Mouse (Mus musculus) heart, embryonic 15.5 days (tissue): Measurements from ENCODE around the gene Rbms3. TPM values are rescaled to one million over a fixed set of nuclear protein-coding genes. Genes with fewer than 3 reads are reported as not detected.
A peak's percentile ranks its signal among the peaks of the same experiment; 100 is the strongest.

Source experiments
- ATAC-seq: fragments of 200-750 bp; cut with Nextera tagmentation; replicated peaks from 2 replicates; pipeline ENCODE4 v1.8.0; 2017; ENCODE audit warnings: low read depth, moderate TSS enrichment; ENCODE audit not compliant: insufficient number of reproducible peaks, insufficient read depth, low FRiP score
- H3K27ac ChIP-seq: fragments of 300-500 bp; sonication (generic); 2 replicates; pipeline ENCODE4 v1.5.1; 2015; ENCODE audit warnings: mild to moderate bottlenecking, inconsistent platforms
- H3K27me3 ChIP-seq: fragments of 300-500 bp; sonication (generic); 2 replicates; pipeline ENCODE4 v1.6.1; 2015; ENCODE audit warnings: inconsistent platforms
- H3K36me3 ChIP-seq: fragments of 300-500 bp; sonication (generic); 2 replicates; pipeline ENCODE4 v1.6.1; 2015; ENCODE audit warnings: mild to moderate bottlenecking, inconsistent platforms
- H3K4me1 ChIP-seq: fragments of 300-500 bp; sonication (generic); replicated peaks from 2 replicates; pipeline ENCODE4 v1.6.1; 2015; ENCODE audit warnings: inconsistent platforms
- H3K4me2 ChIP-seq: fragments of 300-500 bp; sonication (generic); 2 replicates; pipeline ENCODE4 v1.6.1; 2015; ENCODE audit warnings: inconsistent platforms, mild to moderate bottlenecking, moderate library complexity
- H3K4me3 ChIP-seq: fragments of 300-500 bp; sonication (generic); 2 replicates; pipeline ENCODE4 v1.5.1; 2015; ENCODE audit warnings: mild to moderate bottlenecking, inconsistent platforms
- H3K9ac ChIP-seq: fragments of 300-500 bp; sonication (generic); 2 replicates; pipeline ENCODE4 v1.6.1; 2015; ENCODE audit warnings: mild to moderate bottlenecking, inconsistent platforms
- H3K9me3 ChIP-seq: fragments of 300-500 bp; sonication (generic); replicated peaks from 2 replicates; pipeline ENCODE4 v1.6.1; 2016; ENCODE audit warnings: inconsistent platforms
- WGBS: fragments of 180-500 bp; shearing (Covaris S2); methylation state at CpG from one replicate; pipeline ENCODE4 v1.1.7; 2015; ENCODE audit warnings: mixed read lengths; 5-methylcytosine and 5-hydroxymethylcytosine counted together
- polyA plus RNA-seq: library from polyadenylated mRNA; unstranded; fragments of >200 nt; fragmentation: Nextera tagmentation; extraction: Ambion mirVana; gene quantifications from 2 replicates; pipeline ENCODE4 v1.2.1, GENCODE M21; 2015

The Rbms3 gene
- polyA plus RNA-seq, 1 experiment from 2014 or later: 36.5 TPM

DNA sequence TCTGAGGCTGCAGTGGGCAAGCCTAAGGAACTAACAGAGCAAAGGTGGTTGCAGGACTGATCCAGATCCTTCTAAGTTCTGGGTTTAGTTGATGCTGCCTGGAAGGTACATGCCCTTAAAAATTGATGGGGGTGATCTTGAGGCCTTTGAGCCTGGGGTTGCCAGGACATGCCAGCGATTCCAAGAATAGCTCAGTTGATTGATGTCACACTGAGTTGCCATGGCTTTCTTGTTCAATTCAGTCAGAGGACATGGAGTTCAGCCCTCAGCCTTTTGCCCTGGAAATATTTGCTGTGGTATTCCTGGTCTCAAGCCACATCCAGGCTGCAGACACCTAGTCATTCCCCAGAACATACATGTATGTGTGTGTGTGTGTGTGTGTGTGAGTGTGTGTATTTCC, 927.1 kb downstream of the Rbms3 start:
- H3K9ac ChIP-seq: no peak overlapping the region

GRCm38 (mm10) chr9:116701511-116702179, 928.1 kb downstream of the Rbms3 start:
- WGBS: 22% methylated on average over 11 of the region's 11 CpGs
- Histone ChIP-seq H3K4me2 (no peak overlapping the region), H3K4me3 (no peak overlapping the region), H3K27ac (peak overlapping the region; percentile 50), H3K9ac (no peak overlapping the region), H3K36me3 (no peaks in the 10 kb centered on the region), H3K27me3 (no peaks in the 10 kb centered on the region), H3K4me1 (peaks cover 17% of the 10 kb centered on the region), H3K9me3 (no peaks in the 10 kb centered on the region)
- no peak for ATAC-seq

More for the DNA sequence above, 927.1 kb downstream of the Rbms3 start:
- no peak for ATAC-seq
- no peaks in the 10 kb centered on the region for H3K36me3 ChIP-seq
- peaks cover 17% of the 10 kb centered on the region for H3K4me1 ChIP-seq
- WGBS: 35% methylated on average over 1 of the region's 1 CpGs
- no peak overlapping the region for H3K4me2 ChIP-seq
- H3K4me3 ChIP-seq: no peak overlapping the region
- no peak overlapping the region; the same call in 1 of the 2 replicates for H3K27ac ChIP-seq
- no peaks in the 10 kb centered on the region for H3K27me3 ChIP-seq
- no peaks in the 10 kb centered on the region for H3K9me3 ChIP-seq

- H3K27me3 ChIP-seq: no peaks in the 10 kb centered on the region
- H3K4me3 ChIP-seq: no peak overlapping the region
- WGBS: 79% methylated on average over 4 of the region's 4 CpGs
- no peak for ATAC-seq
- H3K36me3 ChIP-seq: no peaks in the 10 kb centered on the region
- H3K4me1 ChIP-seq: no peaks in the 10 kb centered on the region
- no peak overlapping the region for H3K4me2 ChIP-seq
- no peak overlapping the region for H3K27ac ChIP-seq
- H3K9ac ChIP-seq: no peak overlapping the region
- H3K9me3 ChIP-seq: no peaks in the 10 kb centered on the region
Observed at GRCm38 (mm10) chr9:116688615-116689014, 941.1 kb downstream of the Rbms3 start.

GRCm38 (mm10) chr9:116677142-116677541, 952.6 kb downstream of the Rbms3 start:
- ATAC-seq: peak; percentile 63
- no peak overlapping the region for H3K9ac ChIP-seq
- WGBS: 30% methylated on average over 4 of the region's 4 CpGs
- H3K27ac ChIP-seq: peak overlapping the region; percentile 85
- peaks cover 23% of the 10 kb centered on the region for H3K4me1 ChIP-seq
- no peaks in the 10 kb centered on the region for H3K27me3 ChIP-seq
- H3K4me2 ChIP-seq: no peak overlapping the region
- no peak overlapping the region for H3K4me3 ChIP-seq
- H3K9me3 ChIP-seq: no peaks in the 10 kb centered on the region
- H3K36me3 ChIP-seq: 0 out of 2 replicates have a peak, but pooled peaks cover 3% of the 10 kb centered on the region

- Histone ChIP-seq H3K27ac (peak overlapping the region; percentile 85), H3K9me3 (no peaks in the 10 kb centered on the region), H3K9ac (no peak overlapping the region), H3K4me3 (no peak overlapping the region), H3K4me2 (no peak overlapping the region), H3K36me3 (0 out of 2 replicates have a peak, but pooled peaks cover 3% of the 10 kb centered on the region), H3K4me1 (peaks cover 23% of the 10 kb centered on the region), H3K27me3 (no peaks in the 10 kb centered on the region)
- ATAC-seq: peak; percentile 73
- WGBS: 22% methylated on average over 2 of the region's 2 CpGs
Observed at GRCm38 (mm10) chr9:116676445-116676844, 953.3 kb downstream of the Rbms3 start.

GRCm38 (mm10) chr9:116674191-116674590, 955.5 kb downstream of the Rbms3 start:
- no peak overlapping the region for H3K9ac ChIP-seq
- peaks cover 23% of the 10 kb centered on the region for H3K4me1 ChIP-seq
- no peak overlapping the region for H3K4me3 ChIP-seq
- no peak overlapping the region for H3K4me2 ChIP-seq
- no peaks in the 10 kb centered on the region for H3K27me3 ChIP-seq
- WGBS: 59% methylated on average over 4 of the region's 4 CpGs
- H3K9me3 ChIP-seq: no peaks in the 10 kb centered on the region
- H3K36me3 ChIP-seq: no peaks in the 10 kb centered on the region
- no peak overlapping the region for H3K27ac ChIP-seq
- ATAC-seq: no peak

GRCm38 (mm10) chr9:116661026-116661425, 968.7 kb downstream of the Rbms3 start:
- no peaks in the 10 kb centered on the region for H3K9me3 ChIP-seq
- H3K27me3 ChIP-seq: no peaks in the 10 kb centered on the region
- H3K9ac ChIP-seq: no peak overlapping the region
- H3K4me1 ChIP-seq: no peaks in the 10 kb centered on the region
- H3K4me3 ChIP-seq: no peak overlapping the region
- H3K27ac ChIP-seq: no peak overlapping the region
- H3K36me3 ChIP-seq: peaks cover 7% of the 10 kb centered on the region; the same call in 1 of the 2 replicates
- ATAC-seq: no peak
- H3K4me2 ChIP-seq: no peak overlapping the region
- 78% methylated on average over 4 of the region's 4 CpGs for WGBS

- Histone ChIP-seq H3K4me3 (no peak overlapping the region), H3K4me2 (no peak overlapping the region), H3K9ac (no peak overlapping the region), H3K4me1 (no peaks in the 10 kb centered on the region), H3K36me3 (peaks cover 4% of the 10 kb centered on the region; the same call in 1 of the 2 replicates), H3K27me3 (no peaks in the 10 kb centered on the region), H3K27ac (no peak overlapping the region), H3K9me3 (no peaks in the 10 kb centered on the region)
- 55% methylated on average over 1 of the region's 1 CpGs for WGBS
- ATAC-seq: no peak
Observed at GRCm38 (mm10) chr9:116659936-116660335, 969.8 kb downstream of the Rbms3 start.

- no peak for ATAC-seq
Observed at GRCm38 (mm10) chr9:116657141-116657540, 972.6 kb downstream of the Rbms3 start.

DNA sequence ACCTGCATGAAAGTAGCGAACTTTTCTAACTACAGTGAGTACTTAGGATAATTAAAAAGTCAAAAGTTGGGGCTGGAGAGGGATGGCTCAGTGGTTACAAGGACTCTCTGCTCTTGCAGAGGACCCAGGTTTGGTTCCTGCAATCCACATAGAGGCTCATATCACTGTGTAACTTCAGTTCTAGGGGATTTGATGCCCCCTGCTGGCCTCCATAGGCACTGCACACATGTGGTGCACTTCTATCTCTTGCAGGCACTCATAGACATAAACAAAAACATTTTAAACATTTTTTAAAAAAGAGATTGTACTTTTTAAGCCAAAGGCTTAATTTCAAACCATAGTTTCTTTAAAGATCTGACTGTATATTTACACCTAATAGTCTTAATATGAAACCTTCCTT, 978.3 kb downstream of the Rbms3 start:
- ATAC-seq: no peak
- Histone ChIP-seq H3K9me3 (no peaks in the 10 kb centered on the region), H3K4me3 (no peak overlapping the region), H3K27ac (no peak overlapping the region), H3K27me3 (no peaks in the 10 kb centered on the region), H3K4me2 (no peak overlapping the region), H3K4me1 (no peaks in the 10 kb centered on the region), H3K36me3 (no peaks in the 10 kb centered on the region), H3K9ac (no peak overlapping the region)
- 91% methylated on average over 1 of the region's 1 CpGs for WGBS

More at GRCm38 (mm10) chr9:116657141-116657540, 972.6 kb downstream of the Rbms3 start:
- no peak overlapping the region for H3K4me3 ChIP-seq
- no peaks in the 10 kb centered on the region for H3K9me3 ChIP-seq
- no peaks in the 10 kb centered on the region for H3K36me3 ChIP-seq
- H3K4me1 ChIP-seq: no peaks in the 10 kb centered on the region
- no peak overlapping the region for H3K9ac ChIP-seq
- no peaks in the 10 kb centered on the region for H3K27me3 ChIP-seq
- no peak overlapping the region for H3K27ac ChIP-seq
- H3K4me2 ChIP-seq: no peak overlapping the region
- WGBS: 79% methylated on average over 2 of the region's 2 CpGs

DNA sequence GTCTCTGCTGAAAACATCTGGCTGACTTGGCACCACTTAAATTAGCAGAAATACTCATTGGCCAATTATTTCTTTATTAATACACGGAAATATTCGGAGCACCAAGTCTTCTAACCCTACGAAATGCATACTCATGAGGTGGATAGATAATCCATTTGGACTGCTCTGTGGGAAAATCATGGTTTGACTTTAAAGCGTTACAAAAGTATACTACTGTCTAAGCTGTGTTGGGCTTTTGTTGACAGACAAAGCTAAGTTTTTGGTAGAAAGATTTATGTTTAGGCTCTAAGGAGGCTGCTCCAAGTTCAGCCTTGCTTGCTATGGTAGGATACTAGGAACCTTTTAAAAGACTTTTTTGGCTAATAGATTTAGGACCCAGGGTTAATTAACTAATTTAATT, 979.8 kb downstream of the Rbms3 start:
- ATAC-seq: no peak
- H3K4me2 ChIP-seq: no peak overlapping the region
- no peak overlapping the region for H3K9ac ChIP-seq
- WGBS: 84% methylated on average over 4 of the region's 4 CpGs
- H3K27me3 ChIP-seq: no peaks in the 10 kb centered on the region
- no peaks in the 10 kb centered on the region for H3K4me1 ChIP-seq
- H3K9me3 ChIP-seq: no peaks in the 10 kb centered on the region
- no peak overlapping the region for H3K27ac ChIP-seq
- no peaks in the 10 kb centered on the region for H3K36me3 ChIP-seq
- no peak overlapping the region for H3K4me3 ChIP-seq
